Mouse (Mus musculus): ENCODE results near the gene Prkacb. TPM values are rescaled to one million over a fixed set of nuclear protein-coding genes. Genes with fewer than 3 reads are reported as not detected.
"Not testable (repeated sequence)": the region's sequence is repeated elsewhere in the genome, so short reads cannot be mapped to it uniquely, and the experiment has no call there.

Prkacb gene
- polyA plus RNA-seq, 1 experiment = 10.1 TPM

DNA sequence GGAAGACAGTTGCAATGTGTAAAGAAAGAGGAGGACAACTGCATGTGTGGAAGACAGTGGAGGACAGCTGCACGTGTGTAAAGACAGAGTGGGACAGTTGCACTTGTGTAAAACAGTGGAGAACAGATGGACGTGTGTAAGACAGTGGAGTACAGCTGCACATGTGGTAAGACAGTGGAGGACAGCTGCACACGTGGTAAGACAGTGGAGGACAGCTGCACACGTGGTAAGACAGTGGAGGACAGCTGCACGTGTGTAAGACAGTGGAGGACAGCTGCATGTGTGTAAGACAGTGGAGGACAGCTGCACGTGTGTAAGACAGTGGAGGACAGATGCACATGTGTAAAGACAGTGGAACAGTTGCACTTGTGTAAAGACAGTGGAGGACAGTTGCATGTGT lies 76.6 kb downstream of the Prkacb start:
- WGBS = 85% methylated on average over 6 of the region's 6 CpGs
- not testable (repeated sequence) for DNase-seq (ENCODE audit: low read depth, low spot score)

- 75% methylated on average over 3 of the region's 3 CpGs for WGBS
- DNase-seq (ENCODE audit: low read depth, low spot score) = no peak
Observed at GRCm38 (mm10) chr3:146735657-146736056, 77.1 kb downstream of the Prkacb start.

- no peak for DNase-seq (ENCODE audit: low read depth, low spot score)
- whole genome bisulfite sequencing = 89% methylated on average over 9 of the region's 9 CpGs
Observed at GRCm38 (mm10) chr3:146734907-146735629, 77.7 kb downstream of the Prkacb start.

DNA sequence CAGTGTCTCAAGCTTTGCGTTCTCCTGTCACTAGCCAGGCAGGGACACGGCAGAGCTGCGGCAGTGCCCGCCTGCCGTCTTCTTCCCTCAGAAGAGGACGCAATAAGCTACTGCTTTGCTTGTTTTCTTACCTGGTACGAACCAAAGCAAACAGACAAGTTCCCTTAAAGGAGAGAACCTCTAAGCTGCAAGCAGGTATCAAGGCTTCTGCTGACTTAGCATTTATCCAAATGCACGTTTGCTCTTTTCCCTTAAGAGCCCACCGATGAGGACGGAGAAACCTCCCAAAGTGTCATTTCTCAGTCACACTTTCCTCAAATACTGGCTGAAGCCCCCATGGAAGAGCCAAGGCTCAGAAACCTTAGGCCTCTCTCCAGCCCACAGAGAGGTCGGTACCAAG lies 81.3 kb downstream of the Prkacb start:
- 92% methylated on average over 11 of the region's 11 CpGs for WGBS
- DNase-seq (ENCODE audit: low read depth, low spot score) = no peak

GRCm38 (mm10) chr3:146723037-146723436 lies 89.8 kb downstream of the Prkacb start:
- 72% methylated on average over 3 of the region's 3 CpGs for WGBS

DNA sequence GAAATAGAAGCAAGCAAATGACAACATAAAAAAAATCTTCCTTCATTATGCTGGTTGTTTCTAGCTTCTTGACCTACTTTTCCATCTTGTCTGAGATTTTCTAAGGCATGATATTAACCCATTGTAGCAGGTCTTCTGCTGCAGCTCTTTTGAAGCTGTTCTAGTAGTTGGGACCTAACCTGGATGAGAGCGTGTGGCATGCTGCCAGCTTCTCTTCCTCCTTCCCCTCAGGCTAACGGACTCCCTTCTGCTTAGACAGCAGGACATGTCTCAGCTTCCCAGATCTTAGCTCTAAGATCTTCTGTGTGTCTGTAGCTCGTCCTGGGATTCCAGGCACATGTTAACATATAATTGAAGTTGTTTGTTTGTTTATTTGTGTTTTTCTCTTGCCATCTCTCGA lies 93.1 kb downstream of the Prkacb start:
- DNase-seq (ENCODE audit: low read depth, low spot score) = no peak
- WGBS = 71% methylated on average over 4 of the region's 4 CpGs

More at GRCm38 (mm10) chr3:146723037-146723436, 89.8 kb downstream of the Prkacb start:
- no peak for DNase-seq (ENCODE audit: low read depth, low spot score)

DNA sequence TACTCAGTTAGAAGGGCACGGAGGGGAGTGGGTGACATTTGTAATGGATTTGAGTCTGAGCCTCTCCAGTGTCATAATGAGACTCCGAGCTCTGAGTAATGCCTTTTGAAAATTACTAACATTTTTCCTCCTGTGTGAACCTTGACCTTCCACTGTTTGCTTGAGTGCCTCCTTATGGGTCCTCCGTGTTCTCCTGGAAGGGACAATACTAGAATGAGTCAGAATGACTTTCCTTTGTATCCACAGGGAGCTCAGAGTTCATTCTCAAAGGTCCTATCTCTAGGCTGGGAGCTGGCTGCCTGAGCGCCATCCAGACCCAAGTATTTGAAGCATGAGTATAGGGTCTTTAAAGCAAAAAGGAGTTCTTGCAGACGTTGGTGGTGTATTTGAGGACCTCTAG lies 94.5 kb downstream of the Prkacb start:
- DNase-seq (ENCODE audit: low read depth, low spot score) = peak; percentile 54
- WGBS = 42% methylated on average over 5 of the region's 5 CpGs

DNA sequence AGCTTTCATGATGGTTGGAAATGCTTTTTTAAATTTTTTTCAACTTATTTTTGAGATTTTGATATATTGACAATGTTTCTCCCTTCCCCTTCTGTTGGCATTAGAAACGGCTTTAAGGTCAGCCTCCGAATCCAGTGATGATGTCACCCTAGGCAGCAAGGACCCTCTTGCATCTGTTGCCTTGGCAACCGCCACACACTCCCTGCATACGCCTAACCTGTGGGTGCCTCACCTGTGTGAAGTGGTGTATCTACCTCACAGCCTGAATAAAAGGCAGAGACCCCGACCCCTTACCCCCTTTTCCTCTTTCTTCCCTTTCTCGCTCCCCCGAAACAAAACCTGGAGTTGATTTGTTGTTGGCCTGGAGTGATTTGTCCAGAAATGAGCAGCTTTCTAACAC lies 100.5 kb downstream of the Prkacb start:
- DNase-seq (ENCODE audit: low read depth, low spot score) = no peak
- WGBS = 80% methylated on average over 7 of the region's 7 CpGs

GRCm38 (mm10) chr3:146711559-146711958 lies 101.2 kb downstream of the Prkacb start:
- WGBS = 52% methylated on average over 6 of the region's 6 CpGs

DNA sequence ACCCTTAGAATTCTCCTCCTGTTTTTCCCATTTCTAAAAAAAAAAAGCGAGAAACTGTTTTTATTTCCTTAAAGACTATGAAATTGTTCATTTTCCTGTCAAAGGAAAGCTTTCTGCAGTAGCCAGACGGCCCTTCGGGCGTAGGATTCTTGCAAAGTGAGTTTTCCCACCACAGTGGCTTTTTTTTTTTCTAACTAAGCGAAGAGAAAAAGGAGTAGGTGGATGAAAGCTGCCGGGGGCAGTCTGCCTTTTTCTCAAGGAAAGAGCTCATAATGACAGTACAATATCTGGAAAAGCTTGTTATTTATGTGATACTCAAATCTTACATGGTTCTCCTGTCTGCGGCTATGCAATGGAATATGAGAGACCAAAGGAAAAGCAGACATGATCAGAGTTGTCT lies 101.7 kb downstream of the Prkacb start:
- WGBS = 85% methylated on average over 7 of the region's 7 CpGs
- DNase-seq (ENCODE audit: low read depth, low spot score) = no peak

More at GRCm38 (mm10) chr3:146711559-146711958, 101.2 kb downstream of the Prkacb start:
- no peak for DNase-seq (ENCODE audit: low read depth, low spot score)

DNA sequence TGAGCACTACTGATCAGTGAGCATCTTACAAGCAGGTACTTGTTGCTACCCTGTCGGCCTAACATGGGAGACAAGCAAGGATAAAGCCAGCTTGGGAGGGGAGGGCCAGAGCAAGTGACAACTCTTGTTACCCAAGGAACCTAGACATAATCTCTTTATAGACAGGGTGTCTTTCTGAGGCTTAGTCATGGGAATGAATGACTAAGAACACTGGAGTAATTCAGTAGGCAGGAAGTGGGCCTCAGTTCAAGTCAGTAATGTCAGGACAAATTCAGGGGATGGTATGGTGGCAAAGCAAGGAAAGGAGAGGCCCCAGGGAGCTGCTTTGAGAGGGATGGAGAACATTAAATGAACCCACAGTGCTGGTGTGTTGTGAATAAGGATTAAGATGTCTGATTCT lies 103.7 kb downstream of the Prkacb start:
- 55% methylated on average over 1 of the region's 1 CpGs for WGBS
- no peak for DNase-seq (ENCODE audit: low read depth, low spot score)

- no peak for DNase-seq (ENCODE audit: low read depth, low spot score)
- 21% methylated on average over 3 of the region's 3 CpGs for WGBS
Observed at GRCm38 (mm10) chr3:146708381-146708780, 104.4 kb downstream of the Prkacb start.

DNA sequence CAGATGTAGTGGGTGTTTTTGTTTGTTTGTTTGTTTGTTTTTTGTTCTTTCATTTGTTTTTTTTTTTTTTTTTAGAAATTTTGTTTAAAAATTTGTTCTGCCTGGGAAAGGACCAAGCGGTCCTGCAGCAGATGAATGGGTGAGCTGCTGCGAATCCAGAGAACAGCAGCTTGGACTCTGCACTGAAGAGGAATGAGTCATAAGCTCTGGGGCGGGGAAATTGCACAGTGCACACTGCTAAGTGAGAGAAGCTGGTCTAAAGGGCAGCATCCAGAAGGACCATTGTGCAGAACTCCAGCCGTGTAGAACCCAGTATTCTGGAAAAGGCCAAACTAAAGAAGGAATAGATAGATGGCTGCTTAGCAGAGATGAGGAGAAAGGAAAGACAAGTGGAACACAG lies 108.7 kb downstream of the Prkacb start:
- WGBS = 36% methylated on average over 4 of the region's 4 CpGs

GRCm38 (mm10) chr3:146700051-146700450 lies 112.7 kb downstream of the Prkacb start:
- 84% methylated on average over 11 of the region's 11 CpGs for WGBS
- no peak for DNase-seq (ENCODE audit: low read depth, low spot score)

More for the DNA sequence above, 108.7 kb downstream of the Prkacb start:
- DNase-seq (ENCODE audit: low read depth, low spot score) = no peak

GRCm38 (mm10) chr3:146698982-146699381 lies 113.8 kb downstream of the Prkacb start:
- 85% methylated on average over 11 of the region's 11 CpGs for WGBS
- DNase-seq (ENCODE audit: low read depth, low spot score) = no peak

DNA sequence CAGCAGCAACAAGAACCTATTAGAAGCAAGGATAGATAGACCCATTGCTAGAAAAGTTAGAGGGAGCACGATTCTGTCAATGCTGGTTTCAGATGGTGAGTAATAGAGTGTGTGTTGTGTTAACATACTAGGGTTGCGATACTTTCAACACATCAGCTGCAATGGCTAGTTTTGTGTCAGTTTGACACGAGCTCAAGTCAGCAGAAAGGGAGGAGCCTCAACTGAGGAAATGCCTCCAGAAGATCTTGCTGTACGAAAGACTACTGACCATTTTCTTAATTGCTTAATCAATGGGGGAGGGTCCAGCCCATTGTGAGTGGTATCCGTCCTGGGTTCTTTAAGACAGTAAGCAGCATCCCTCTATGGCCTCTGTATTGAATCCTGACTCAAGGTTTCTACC lies 120.2 kb downstream of the Prkacb start:
- 82% methylated on average over 5 of the region's 5 CpGs for WGBS
- no peak for DNase-seq (ENCODE audit: low read depth, low spot score)

DNA sequence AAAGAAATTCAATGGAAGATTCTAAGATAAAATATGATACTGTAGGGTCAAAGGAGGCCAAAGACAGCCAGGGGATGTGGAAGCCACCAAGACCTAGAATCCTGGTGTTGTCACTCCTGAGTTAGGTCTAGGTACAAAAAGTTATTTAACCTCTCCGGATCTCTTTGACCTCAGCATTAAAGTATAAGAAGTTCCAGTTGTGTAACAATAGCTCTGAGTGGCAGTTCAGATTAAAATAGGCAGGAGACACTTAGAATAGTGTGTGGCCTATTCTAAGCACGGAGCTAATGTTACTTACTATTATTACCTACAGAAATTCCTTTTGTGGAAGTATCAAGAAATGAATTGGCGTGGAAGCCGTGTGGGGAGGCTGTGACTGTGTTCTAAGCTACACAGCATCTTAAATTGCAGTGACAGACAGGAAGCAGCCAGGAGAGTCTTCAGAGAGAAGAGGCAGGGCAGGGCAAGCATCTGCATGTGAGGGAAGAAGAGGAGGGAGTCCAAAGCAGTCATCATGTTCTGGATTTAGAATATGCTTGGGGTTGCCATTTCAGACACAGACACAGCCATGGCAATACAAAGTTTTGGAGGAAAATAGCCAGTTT lies 125.6 kb downstream of the Prkacb start:
- 74% methylated on average over 4 of the region's 4 CpGs for WGBS
- no peak for DNase-seq (ENCODE audit: low read depth, low spot score)

DNA sequence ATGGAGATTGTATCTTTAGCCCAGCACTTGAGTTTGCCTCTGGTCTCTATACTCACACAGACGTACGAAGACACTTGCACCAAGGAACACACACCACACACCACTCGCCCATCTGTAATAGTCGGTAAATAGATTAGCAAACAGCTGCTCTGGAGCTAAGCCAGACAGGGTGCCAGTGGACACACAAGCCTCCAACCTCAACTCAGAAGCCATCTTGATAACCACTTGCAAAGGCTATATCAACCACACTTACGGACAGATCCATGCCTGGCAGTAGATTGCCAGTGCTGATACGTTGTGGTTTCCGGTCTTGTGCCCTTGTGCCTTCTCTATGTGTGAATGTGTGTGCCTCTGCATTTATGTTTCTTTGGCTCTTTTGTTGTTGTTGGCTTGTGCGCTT lies 126.4 kb downstream of the Prkacb start:
- DNase-seq (ENCODE audit: low read depth, low spot score) = no peak
- 58% methylated on average over 8 of the region's 8 CpGs for WGBS

GRCm38 (mm10) chr3:146684811-146685675 lies 127.7 kb downstream of the Prkacb start, which contains the start of gene Samd13:
Gene Samd13, minus strand, starts transcription at chr3:146685592.
- no peak for DNase-seq (ENCODE audit: low read depth, low spot score)
- 2% methylated on average over 50 of the region's 50 CpGs for WGBS

DNA sequence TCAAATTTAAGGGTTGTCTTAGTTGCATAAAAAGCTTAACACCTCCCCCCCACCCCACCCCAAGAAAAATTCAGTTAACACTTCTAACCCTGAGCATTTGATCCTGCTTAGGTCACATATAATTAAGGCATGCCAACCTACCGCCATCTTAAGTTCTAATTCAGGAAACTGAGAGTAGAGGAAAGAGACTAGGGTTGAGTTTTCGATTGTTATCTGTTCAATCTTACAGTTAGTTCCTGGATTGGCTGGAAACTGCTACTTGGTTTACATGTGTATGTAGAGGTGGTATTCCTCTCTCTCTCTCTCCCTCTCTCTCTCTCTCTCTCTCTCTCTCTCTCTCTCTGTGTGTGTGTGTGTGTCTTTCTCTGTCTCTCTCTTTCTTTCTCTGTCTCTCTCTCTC lies 129.7 kb downstream of the Prkacb start:
- 68% methylated on average over 2 of the region's 2 CpGs for WGBS
- no peak for DNase-seq (ENCODE audit: low read depth, low spot score)
